Mouse (Mus musculus): ENCODE data around the gene Wipi1.

GRCm38 (mm10) chr11:109536939-109537338 lies 74.8 kb downstream of the Wipi1 start:
- TF ChIP-seq CTCF (IDR thresholded peaks at IDR 0.05; ENCODE audit: low read depth) (no peak), EP300 (IDR thresholded peaks at IDR 0.05; ENCODE audit: low read depth) (no peak)
